Mouse (Mus musculus) limb, embryonic 12.5 days (tissue): ENCODE measurements around the gene Ubtf. TPM values are rescaled to one million over a fixed set of nuclear protein-coding genes. Genes with fewer than 3 reads are reported as not detected.

Source experiments
- ATAC-seq: fragments of 200-750 bp; cut with Nextera tagmentation; 2 replicates; pipeline ENCODE4 v1.8.0; 2017; ENCODE audit warnings: low read depth, moderate TSS enrichment; ENCODE audit not compliant: insufficient number of reproducible peaks, insufficient read depth, low FRiP score, low TSS enrichment
- H3K27ac ChIP-seq: fragments of 300-500 bp; sonication (generic); 2 replicates; pipeline ENCODE4 v1.5.1; 2016; ENCODE audit warnings: mild to moderate bottlenecking, moderate library complexity
- H3K27me3 ChIP-seq: fragments of 300-500 bp; sonication (generic); 2 replicates; pipeline ENCODE4 v1.6.1; 2016; ENCODE audit warnings: mild to moderate bottlenecking, moderate library complexity
- H3K36me3 ChIP-seq: fragments of 300-500 bp; sonication (generic); 2 replicates; pipeline ENCODE4 v1.6.1; 2016; ENCODE audit warnings: mild to moderate bottlenecking, moderate library complexity
- H3K4me1 ChIP-seq: fragments of 300-500 bp; sonication (generic); replicated peaks from 2 replicates; pipeline ENCODE4 v1.6.1; 2016
- H3K4me2 ChIP-seq: fragments of 300-500 bp; sonication (generic); 2 replicates; pipeline ENCODE4 v1.6.1; 2016; ENCODE audit warnings: mild to moderate bottlenecking, moderate library complexity
- H3K4me3 ChIP-seq: fragments of 300-500 bp; sonication (generic); replicated peaks from 2 replicates; pipeline ENCODE4 v1.5.1; 2016; ENCODE audit warnings: mild to moderate bottlenecking
- H3K9ac ChIP-seq: fragments of 300-500 bp; sonication (generic); replicated peaks from 2 replicates; pipeline ENCODE4 v1.6.1; 2016; ENCODE audit warnings: mild to moderate bottlenecking, moderate library complexity
- H3K9me3 ChIP-seq: fragments of 300-500 bp; sonication (generic); 2 replicates; pipeline ENCODE4 v1.6.1; 2016; ENCODE audit warnings: mild to moderate bottlenecking, moderate library complexity
- WGBS: fragments of 180-500 bp; shearing (Covaris S2); methylation state at CpG from one replicate; pipeline ENCODE4 v1.1.7; 2016; 5-methylcytosine and 5-hydroxymethylcytosine counted together
- polyA plus RNA-seq: library from polyadenylated mRNA; unstranded; fragments of >200 nt; fragmentation: Nextera tagmentation; extraction: Ambion mirVana; gene quantifications from 2 replicates; pipeline ENCODE4 v1.2.1, GENCODE M21; 2016

Ubtf gene
- polyA plus RNA-seq, 1 experiment from 2014 or later, result 101 TPM

DNA sequence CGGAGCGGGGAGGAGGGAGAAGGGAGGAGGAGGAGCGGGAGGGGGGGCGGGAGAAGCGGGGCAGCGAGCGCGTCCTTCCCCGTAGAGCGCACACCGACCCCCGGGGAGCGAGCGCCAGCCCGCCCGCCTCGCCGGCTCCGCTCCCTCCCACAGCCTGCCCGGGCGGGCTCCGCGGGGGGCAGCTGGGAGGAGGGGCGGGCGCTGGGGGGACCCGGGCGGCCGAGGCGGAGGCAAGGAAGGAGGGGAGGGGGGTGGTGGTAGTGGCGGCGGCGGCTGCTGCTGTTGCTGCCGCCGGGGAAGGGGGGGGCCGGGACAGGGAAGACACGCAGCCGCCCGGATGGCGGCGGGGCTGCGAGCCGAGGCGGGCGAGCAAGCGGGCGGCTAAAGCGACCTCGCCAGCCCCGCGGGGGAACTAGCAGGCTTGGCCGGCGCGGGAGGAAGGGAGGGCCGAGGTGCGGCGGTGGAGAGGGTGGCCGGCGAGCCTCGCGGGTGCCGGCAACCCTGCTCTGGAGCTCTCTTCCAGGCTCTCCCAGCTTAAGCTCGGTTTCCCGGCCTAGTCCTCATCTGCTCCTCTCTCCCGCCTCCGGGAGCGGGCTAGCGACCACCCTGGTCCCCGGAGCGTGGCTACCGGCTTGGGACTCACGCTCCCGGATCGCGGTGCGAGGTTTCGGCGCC lies 1.5 kb downstream of the Ubtf start:
- H3K27ac ChIP-seq, result peak overlapping the region; percentile 100
- no peaks in the 10 kb centered on the region for H3K9me3 ChIP-seq
- peaks cover 25% of the 10 kb centered on the region for H3K4me1 ChIP-seq
- H3K9ac ChIP-seq, result peak overlapping the region; percentile 100
- H3K4me2 ChIP-seq, result peak overlapping the region; percentile 93
- peak; percentile 17; the same call in 1 of the 2 replicates for ATAC-seq
- peaks cover 24% of the 10 kb centered on the region for H3K36me3 ChIP-seq
- WGBS, result under 1% methylated on average over 62 of the region's 77 CpGs
- H3K4me3 ChIP-seq, result peak overlapping the region; percentile 100
- H3K27me3 ChIP-seq, result no peaks in the 10 kb centered on the region

DNA sequence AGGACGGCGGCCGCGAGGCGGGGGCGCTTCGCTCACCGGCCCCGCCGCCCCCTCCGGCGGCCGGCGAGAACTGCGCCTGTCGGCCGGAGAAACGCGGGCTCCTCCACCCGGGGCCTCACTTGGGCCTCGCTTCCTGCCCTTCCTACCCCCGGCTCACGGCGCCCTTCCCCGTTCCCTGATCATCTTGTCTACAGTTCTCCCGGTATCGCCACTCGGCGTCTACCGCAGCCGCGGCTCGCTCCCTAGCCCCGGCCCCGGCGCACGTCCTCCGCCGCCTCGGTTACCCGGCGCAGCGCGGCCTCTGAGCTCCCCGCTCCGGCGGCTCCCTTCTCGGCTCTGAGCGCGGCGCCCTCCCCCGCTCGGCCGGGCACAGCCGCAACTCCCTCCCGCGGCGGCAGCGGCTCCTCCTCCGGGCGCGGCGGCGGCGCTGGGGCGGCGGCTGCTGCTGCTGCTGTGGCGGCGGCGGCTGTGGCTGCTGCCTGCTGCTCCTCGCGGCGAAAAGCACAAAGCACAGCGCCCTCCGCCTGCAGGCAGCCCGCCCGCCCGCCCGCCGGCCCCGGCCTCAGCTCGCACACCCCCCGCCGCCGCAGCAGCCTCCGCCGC lies 2.1 kb downstream of the Ubtf start:
- peak overlapping the region; percentile 100 for H3K27ac ChIP-seq
- under 1% methylated on average over 77 of the region's 87 CpGs for WGBS
- peak overlapping the region; percentile 93 for H3K4me2 ChIP-seq
- H3K9ac ChIP-seq, result peak overlapping the region; percentile 100
- peaks cover 30% of the 10 kb centered on the region for H3K36me3 ChIP-seq
- H3K27me3 ChIP-seq, result no peaks in the 10 kb centered on the region
- no peaks in the 10 kb centered on the region for H3K9me3 ChIP-seq
- peak overlapping the region; percentile 100 for H3K4me3 ChIP-seq
- H3K4me1 ChIP-seq, result peaks cover 25% of the 10 kb centered on the region
- ATAC-seq, result no peak

DNA sequence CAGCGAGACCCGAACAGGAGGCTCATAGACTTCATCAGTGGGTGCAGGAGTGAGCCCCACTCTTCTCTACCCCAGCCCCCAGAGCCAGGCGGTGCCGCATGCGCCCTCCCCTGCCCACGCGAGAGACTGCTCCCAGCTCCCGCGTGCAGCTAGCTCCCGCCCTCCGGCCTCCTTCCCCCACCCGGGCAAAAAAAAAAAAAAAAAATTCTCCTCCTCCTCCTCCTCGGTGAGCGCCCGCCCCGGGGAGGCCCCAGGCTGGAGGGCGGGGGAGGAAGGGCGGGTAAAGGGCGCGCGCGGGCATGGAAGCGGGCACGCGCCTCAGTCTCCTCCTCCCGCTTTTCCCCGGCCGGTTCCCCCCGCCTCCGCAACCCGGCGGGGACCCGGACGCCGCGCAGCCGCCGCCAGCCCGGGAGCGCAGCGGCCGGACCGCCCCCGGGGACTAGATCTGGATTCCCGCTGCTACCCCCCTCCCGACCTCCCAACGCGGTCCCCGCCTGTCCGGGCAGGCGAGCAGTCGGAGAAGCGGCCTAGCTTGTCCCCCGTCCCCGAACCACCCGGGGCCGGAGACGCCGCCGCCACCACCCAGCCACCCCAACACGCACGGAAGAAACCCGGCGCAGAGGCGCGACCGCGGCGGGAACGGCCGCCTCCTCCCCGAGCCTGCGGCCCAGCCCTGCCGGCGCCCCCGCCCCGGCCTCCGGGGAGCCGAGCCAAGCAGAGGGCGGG lies 2.8 kb downstream of the Ubtf start:
- Histone ChIP-seq H3K27me3 (no peaks in the 10 kb centered on the region), H3K36me3 (peaks cover 37% of the 10 kb centered on the region), H3K9ac (peak overlapping the region; percentile 100), H3K27ac (peak overlapping the region; percentile 100), H3K4me1 (peaks cover 25% of the 10 kb centered on the region), H3K9me3 (no peaks in the 10 kb centered on the region), H3K4me2 (peak overlapping the region; percentile 93), H3K4me3 (peak overlapping the region; percentile 100)
- 0 out of 2 replicates have a peak, but pooled peaks have one; percentile 26 for ATAC-seq
- WGBS, result under 1% methylated on average over 64 of the region's 80 CpGs

DNA sequence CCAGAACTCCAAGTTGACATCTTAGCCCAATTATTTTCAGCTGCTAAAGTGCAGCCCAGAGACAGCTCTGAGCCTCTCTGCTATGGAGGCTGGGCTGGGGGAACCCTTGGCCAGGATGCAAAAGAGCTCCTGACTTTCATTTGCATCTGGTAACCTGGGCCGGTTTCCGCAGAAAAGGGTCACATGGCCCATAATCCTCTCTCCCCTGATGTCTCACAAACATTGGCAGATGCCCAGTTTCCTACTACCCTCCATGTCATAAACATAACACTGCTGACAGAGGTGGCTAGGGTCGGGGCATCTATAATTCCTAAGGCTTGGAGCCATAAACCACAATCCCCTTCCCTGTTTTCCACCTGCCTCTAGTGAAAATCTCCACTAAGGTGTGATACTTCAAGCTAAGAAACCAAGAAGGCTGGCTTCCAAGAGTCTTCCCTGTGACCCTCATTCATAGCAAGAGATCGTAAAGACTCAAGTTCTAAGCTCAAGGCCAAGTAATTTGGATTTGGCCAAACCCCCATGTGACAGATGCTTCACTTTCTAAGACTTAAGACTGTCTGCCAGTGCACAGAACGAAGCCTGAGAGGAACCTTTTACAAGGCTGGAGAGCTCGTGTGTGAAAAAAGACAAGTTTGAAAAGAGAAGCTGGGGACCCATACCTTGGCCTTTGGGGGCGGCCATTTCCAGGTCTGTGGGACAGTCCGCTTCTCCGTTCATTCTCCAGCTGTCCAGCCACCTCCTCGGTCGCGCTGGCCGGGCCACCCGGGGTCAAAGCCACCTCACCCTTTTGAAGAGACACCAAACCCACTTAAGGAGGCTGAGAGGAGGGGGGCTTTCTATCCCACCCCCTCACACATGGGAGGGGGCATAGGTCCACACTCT lies 3.6 kb downstream of the Ubtf start:
- no peak for ATAC-seq
- 15% methylated on average over 14 of the region's 14 CpGs for WGBS

DNA sequence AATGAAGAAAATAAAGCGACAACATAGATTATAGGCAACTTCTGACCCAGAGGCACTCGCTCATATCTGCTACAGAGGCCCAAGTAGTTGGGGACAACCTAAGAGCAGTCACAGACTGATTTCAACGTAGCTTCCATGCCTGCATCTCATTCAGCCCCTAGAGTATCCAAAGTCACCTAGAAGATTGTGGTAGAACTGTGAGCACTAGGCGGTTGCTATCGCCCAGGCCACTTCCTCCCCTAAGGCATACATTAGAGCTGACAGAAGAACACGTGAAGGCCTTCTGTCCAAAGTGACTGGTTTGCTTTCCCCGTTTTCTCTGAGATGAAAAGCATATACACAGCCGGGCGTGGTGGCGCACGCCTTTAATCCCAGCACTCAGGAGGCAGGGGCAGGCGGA lies 5.2 kb downstream of the Ubtf start:
- Histone ChIP-seq H3K4me1 (peaks cover 33% of the 10 kb centered on the region), H3K9me3 (no peaks in the 10 kb centered on the region), H3K4me2 (no peak overlapping the region), H3K36me3 (peaks cover 59% of the 10 kb centered on the region), H3K27me3 (no peaks in the 10 kb centered on the region), H3K27ac (no peak overlapping the region), H3K4me3 (no peak overlapping the region), H3K9ac (no peak overlapping the region)
- ATAC-seq, result no peak
- WGBS, result 89% methylated on average over 12 of the region's 12 CpGs

More for the DNA sequence above, 3.6 kb downstream of the Ubtf start:
- no peaks in the 10 kb centered on the region for H3K27me3 ChIP-seq
- no peaks in the 10 kb centered on the region for H3K9me3 ChIP-seq
- H3K4me3 ChIP-seq, result peak overlapping the region; percentile 100
- H3K4me2 ChIP-seq, result peak overlapping the region; percentile 93
- peak overlapping the region; percentile 100 for H3K27ac ChIP-seq
- peak overlapping the region; percentile 100 for H3K9ac ChIP-seq
- peaks cover 25% of the 10 kb centered on the region for H3K4me1 ChIP-seq
- peaks cover 44% of the 10 kb centered on the region for H3K36me3 ChIP-seq

DNA sequence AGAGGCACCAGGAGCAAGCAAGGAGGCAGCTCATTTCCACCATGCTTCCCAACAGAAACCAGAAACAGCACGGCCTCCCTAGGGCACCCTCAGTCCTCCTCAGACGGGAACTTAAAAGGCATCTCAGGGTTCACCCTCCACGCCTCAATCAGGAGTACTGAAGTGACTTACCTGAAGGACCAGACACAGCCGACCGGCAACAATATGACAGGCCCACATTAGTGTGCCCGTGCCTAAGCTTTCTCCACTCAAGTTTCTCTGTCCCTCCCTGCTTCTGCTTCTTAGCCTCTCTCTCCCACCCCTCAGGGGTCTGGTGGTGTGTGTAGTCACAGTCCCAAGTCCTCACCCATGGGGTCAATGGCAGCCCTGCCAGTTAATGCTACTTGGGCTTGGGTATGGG lies 7.0 kb downstream of the Ubtf start:
- H3K9ac ChIP-seq, result no peak overlapping the region
- WGBS, result 88% methylated on average over 6 of the region's 6 CpGs
- H3K4me1 ChIP-seq, result peaks cover 41% of the 10 kb centered on the region
- no peak overlapping the region for H3K4me2 ChIP-seq
- peaks cover 70% of the 10 kb centered on the region for H3K36me3 ChIP-seq
- H3K9me3 ChIP-seq, result no peaks in the 10 kb centered on the region
- H3K27me3 ChIP-seq, result no peaks in the 10 kb centered on the region
- no peak overlapping the region for H3K4me3 ChIP-seq
- no peak overlapping the region for H3K27ac ChIP-seq
- ATAC-seq, result no peak

DNA sequence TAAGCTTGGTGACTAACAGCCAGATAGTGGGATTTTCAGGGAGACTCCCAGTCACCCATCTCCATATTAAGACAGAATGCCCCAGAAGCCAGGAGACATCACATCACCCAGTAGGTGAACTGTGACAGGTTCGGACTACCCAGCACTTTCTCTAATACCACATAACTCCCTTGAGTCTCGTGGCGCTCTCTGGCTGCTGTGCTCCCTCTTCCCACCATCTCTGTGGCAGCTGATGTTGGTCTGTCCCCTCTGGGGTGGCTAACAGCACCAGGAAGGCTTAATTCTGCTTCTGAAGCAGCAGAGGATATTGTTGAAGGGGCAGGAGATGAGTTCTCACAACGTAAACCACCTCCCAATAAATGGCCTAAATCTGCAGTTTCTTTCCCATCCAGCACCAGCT lies 7.6 kb downstream of the Ubtf start:
- Histone ChIP-seq H3K9ac (no peak overlapping the region), H3K4me2 (no peak overlapping the region), H3K36me3 (peaks cover 76% of the 10 kb centered on the region), H3K9me3 (no peaks in the 10 kb centered on the region), H3K4me1 (peaks cover 41% of the 10 kb centered on the region), H3K4me3 (no peak overlapping the region), H3K27me3 (no peaks in the 10 kb centered on the region), H3K27ac (no peak overlapping the region)
- no peak for ATAC-seq
- 89% methylated on average over 4 of the region's 4 CpGs for WGBS

DNA sequence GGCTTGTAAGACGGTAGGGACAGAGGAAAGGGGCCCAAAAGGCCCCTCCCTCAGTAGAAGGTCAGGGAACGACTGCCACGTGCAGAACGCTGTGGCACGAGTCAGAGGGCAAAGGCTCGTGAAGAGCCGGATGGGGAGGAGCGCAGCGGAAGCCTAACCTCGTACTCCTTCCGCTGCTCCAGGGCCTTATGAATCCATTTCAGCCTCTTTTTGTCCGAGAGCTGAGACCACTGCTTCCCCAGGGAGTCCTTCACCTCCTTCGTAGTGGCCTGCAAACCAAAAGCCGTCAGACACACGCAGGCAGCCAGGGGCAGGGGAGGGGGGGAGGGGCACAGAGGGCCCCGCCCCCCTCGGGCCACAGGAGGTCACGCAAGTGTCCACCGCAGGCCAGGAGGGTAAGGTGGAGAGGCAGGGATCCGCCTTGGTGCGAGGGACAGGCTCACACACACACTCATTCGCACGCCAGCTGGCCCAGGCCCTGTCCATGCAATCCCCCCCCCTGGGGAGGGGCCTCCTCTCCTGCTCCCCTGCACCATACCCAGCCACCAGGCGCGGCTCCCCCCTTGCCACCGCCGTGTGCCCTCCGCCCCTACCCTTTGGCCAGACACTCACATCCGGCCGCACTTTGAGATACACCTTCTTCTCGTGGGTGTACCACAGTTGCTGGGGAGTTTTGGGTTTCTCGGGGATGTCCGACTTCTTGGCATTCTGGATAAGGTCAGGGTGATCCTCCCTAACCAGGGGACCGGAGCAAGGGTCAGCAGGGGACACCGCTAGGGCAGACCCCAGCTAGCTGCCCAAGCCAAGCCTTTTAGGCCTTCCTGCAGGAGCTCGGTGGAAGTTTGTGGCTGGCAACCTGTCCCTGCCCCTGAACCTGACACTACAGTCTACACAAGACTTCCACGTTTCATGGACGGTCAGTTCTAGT lies 8.5 kb downstream of the Ubtf start:
- Histone ChIP-seq H3K36me3 (peaks cover 86% of the 10 kb centered on the region), H3K4me2 (no peak overlapping the region), H3K27ac (no peak overlapping the region), H3K4me3 (no peak overlapping the region), H3K4me1 (peaks cover 37% of the 10 kb centered on the region), H3K9me3 (no peaks in the 10 kb centered on the region), H3K27me3 (no peaks in the 10 kb centered on the region), H3K9ac (peak overlapping the region; percentile 34; the same call in 1 of the 2 replicates)
- 40% methylated on average over 38 of the region's 38 CpGs for WGBS
- no peak for ATAC-seq

DNA sequence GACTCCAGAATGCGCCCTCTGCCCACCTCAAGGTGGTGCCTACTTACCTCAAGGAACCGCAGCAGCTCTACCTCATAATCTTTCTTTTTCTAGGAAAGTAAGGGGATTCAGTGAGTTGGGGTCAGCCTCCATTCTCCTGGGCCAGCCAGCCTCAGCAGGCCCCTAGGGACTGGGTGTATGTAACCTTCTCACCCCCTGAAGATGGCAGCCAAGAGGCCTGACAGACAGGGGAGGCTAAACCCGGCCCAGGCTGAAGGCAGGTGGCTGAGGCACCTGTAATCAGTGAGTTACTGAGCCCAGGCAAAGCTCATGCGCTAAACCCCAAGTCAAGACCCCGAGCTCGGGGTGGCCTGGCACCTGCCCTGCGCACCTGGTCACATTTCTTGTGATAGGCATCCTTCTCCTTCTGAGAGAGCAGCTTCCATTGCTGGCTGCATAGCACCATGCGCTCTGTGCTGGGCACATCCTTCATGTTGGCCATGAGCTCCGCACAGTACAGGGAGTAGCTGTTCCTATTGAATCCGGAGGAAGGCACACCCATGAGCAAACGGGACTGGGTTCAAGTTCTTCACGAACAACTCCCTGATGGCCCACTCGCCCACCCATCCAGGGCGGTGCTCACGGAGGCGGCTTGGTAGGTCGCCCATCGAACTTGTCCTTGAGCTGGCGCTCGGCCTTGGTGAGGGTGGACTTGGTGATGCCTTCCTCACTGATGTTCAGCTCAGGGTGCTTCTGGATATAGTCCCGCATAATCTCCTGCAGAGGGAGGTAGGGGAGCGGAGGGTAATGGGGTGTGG lies 9.5 kb downstream of the Ubtf start:
- no peak overlapping the region for H3K9ac ChIP-seq
- ATAC-seq, result no peak
- 85% methylated on average over 22 of the region's 22 CpGs for WGBS
- no peaks in the 10 kb centered on the region for H3K27me3 ChIP-seq
- peak overlapping the region; percentile 67 for H3K4me2 ChIP-seq
- H3K9me3 ChIP-seq, result no peaks in the 10 kb centered on the region
- peaks cover 28% of the 10 kb centered on the region for H3K4me1 ChIP-seq
- H3K27ac ChIP-seq, result peak overlapping the region; percentile 78
- peaks cover 91% of the 10 kb centered on the region for H3K36me3 ChIP-seq
- peak overlapping the region; percentile 38 for H3K4me3 ChIP-seq
